Mouse (Mus musculus) gastrocnemius, adult 18-20 months (tissue): ENCODE measurements around the gene Map3k5. TPM values are rescaled to one million over a fixed set of nuclear protein-coding genes. Genes with fewer than 3 reads are reported as not detected.
A peak's percentile ranks its signal among the peaks of the same experiment; 100 is the strongest.

Experiments used
- DNase-seq: peaks from one replicate; pipeline ENCODE4 v3.0.0; 2021; ENCODE audit warnings: low spot score
- total RNA-seq, 2 experiments: library from RNA; stranded (reverse); gene quantifications; 2 replicates each; pipeline ENCODE4 v1.2.3; 2021

Map3k5 gene
- total RNA-seq, 2 experiments from 2014 or later: 7.3 to 8.4 TPM

- peak; percentile 85 for DNase-seq
Measured at GRCm38 (mm10) chr10:20104271-20104931, 170.1 kb downstream of the Map3k5 start.

GRCm38 (mm10) chr10:20105575-20105974 is 171.3 kb downstream of the Map3k5 start:
- no peak for DNase-seq

- no peak for DNase-seq
Measured at GRCm38 (mm10) chr10:20107031-20107430, 172.8 kb downstream of the Map3k5 start.

- DNase-seq: no peak
Measured at GRCm38 (mm10) chr10:20111508-20111907, 177.2 kb downstream of the Map3k5 start.

GRCm38 (mm10) chr10:20112026-20112973 is 178.0 kb downstream of the Map3k5 start:
- DNase-seq: no peak

GRCm38 (mm10) chr10:20119504-20120425 is 185.5 kb downstream of the Map3k5 start:
- DNase-seq: no peak

- DNase-seq: no peak
Measured at GRCm38 (mm10) chr10:20121981-20122380, 187.7 kb downstream of the Map3k5 start.

- peak; percentile 19 for DNase-seq
Measured at GRCm38 (mm10) chr10:20123401-20123800, 189.1 kb downstream of the Map3k5 start.

- no peak for DNase-seq
Measured at GRCm38 (mm10) chr10:20124576-20124975, 190.3 kb downstream of the Map3k5 start.

- DNase-seq: peak; percentile 69
Measured at GRCm38 (mm10) chr10:20125226-20125625, 191.0 kb downstream of the Map3k5 start.

GRCm38 (mm10) chr10:20132933-20133652 is 198.8 kb downstream of the Map3k5 start:
- no peak for DNase-seq

GRCm38 (mm10) chr10:20135350-20136058 is 201.2 kb downstream of the Map3k5 start:
- DNase-seq: no peak

GRCm38 (mm10) chr10:20136505-20136904 is 202.2 kb downstream of the Map3k5 start:
- DNase-seq: no peak

GRCm38 (mm10) chr10:20141376-20141775 is 207.1 kb downstream of the Map3k5 start:
- no peak for DNase-seq

GRCm38 (mm10) chr10:20148130-20148772 is 214.0 kb downstream of the Map3k5 start, which contains the start of gene Map7:
Gene Map7, plus strand, starts transcription at chr10:20148471.
- no peak for DNase-seq

GRCm38 (mm10) chr10:20148773-20149120 is 214.5 kb downstream of the Map3k5 start:
- DNase-seq: peak; percentile 15

- DNase-seq: peak; percentile 34
Measured at GRCm38 (mm10) chr10:20149121-20149834, 215.0 kb downstream of the Map3k5 start.

- no peak for DNase-seq
Measured at GRCm38 (mm10) chr10:20149835-20150355, 215.6 kb downstream of the Map3k5 start.

- no peak for DNase-seq
Measured at GRCm38 (mm10) chr10:20152131-20152530, 217.9 kb downstream of the Map3k5 start.
